Mouse (Mus musculus) MEL (cell line): ENCODE measurements at regions not wholly inside any gene's neighbourhood (a gene's known extent, or its start where the extent isn't known, plus 50 kb on each side); places are given as distances from the start of the nearest gene placed in this dataset.

Experiments
- DNase-seq: peaks from one replicate; pipeline ENCODE4 v3.0.0; 2011; ENCODE audit warnings: low read depth, low spot score
- H3K27ac ChIP-seq: 2 replicates; pipeline ENCODE4 v1.5.1; 2012; ENCODE audit warnings: low read depth, mild to moderate bottlenecking, control low read depth, low read length, moderate library complexity; ENCODE audit not compliant: control insufficient read depth
- H3K27me3 ChIP-seq, 2 experiments: fragments of 150-350 bp in 1 of 2; sonication (generic) in 1 of 2; 2 replicates each; pipeline ENCODE4 v1.6.1; 2012; ENCODE audit warnings: low read length in 2 of 2, mild to moderate bottlenecking in 2 of 2, improper control_type of control experiment in 1 of 2, moderate library complexity in 1 of 2; ENCODE audit not compliant: insufficient read depth in 2 of 2, control insufficient read depth in 1 of 2
- H3K36me3 ChIP-seq, 2 experiments: 2 replicates each; pipeline ENCODE4 v1.6.1; 2012 to 2014; ENCODE audit warnings: low read length in 2 of 2, improper control_type of control experiment in 1 of 2, inconsistent platforms in 1 of 2, mild to moderate bottlenecking in 1 of 2; ENCODE audit not compliant: insufficient read depth in 2 of 2, control insufficient read depth in 1 of 2
- H3K4me1 ChIP-seq, 2 experiments: fragments of 150-350 bp in 1 of 2; sonication (generic) in 1 of 2; 2 replicates each; pipeline ENCODE4 v1.6.1; 2012; ENCODE audit warnings: low read length in 2 of 2, improper control_type of control experiment in 1 of 2, mild to moderate bottlenecking in 1 of 2; ENCODE audit not compliant: insufficient read depth in 2 of 2, control insufficient read depth in 1 of 2
- H3K4me3 ChIP-seq, 2 experiments: fragments of 150-350 bp in 1 of 2; sonication (generic) in 1 of 2; 2 replicates each; pipeline ENCODE4 v1.5.1; 2012; ENCODE audit warnings: low read depth in 2 of 2, low read length in 2 of 2, mild to moderate bottlenecking in 2 of 2, moderate library complexity in 2 of 2, control low read depth in 1 of 2, improper control_type of control experiment in 1 of 2; ENCODE audit not compliant: control insufficient read depth in 1 of 2, insufficient read depth in 1 of 2
- H3K79me2 ChIP-seq: 2 replicates; pipeline ENCODE4 v1.6.1; 2012; ENCODE audit warnings: mild to moderate bottlenecking, low read length, moderate library complexity; ENCODE audit not compliant: control insufficient read depth, poor library complexity, insufficient read depth
- H3K9ac ChIP-seq: 2 replicates; pipeline ENCODE4 v1.6.1; 2012; ENCODE audit warnings: low read depth, mild to moderate bottlenecking, control low read depth, low read length, moderate library complexity; ENCODE audit not compliant: control insufficient read depth, poor library complexity, severe bottlenecking
- H3K9me3 ChIP-seq: fragments of 150-350 bp; sonication (generic); replicated peaks from 2 replicates; pipeline ENCODE4 v1.6.1; 2012; ENCODE audit warnings: mild to moderate bottlenecking, low read length, improper control_type of control experiment, moderate library complexity; ENCODE audit not compliant: insufficient read depth
- CHD1 ChIP-seq: IDR thresholded peaks from 2 replicates; pipeline ENCODE4 v1.6.1; 2012; ENCODE audit warnings: low read depth, mild to moderate bottlenecking, inconsistent platforms, low read length, improper control_type of control experiment
- CHD2 ChIP-seq: IDR thresholded peaks from 2 replicates; pipeline ENCODE4 v1.6.1; 2011; ENCODE audit warnings: low read length, improper control_type of control experiment
- E2F4 ChIP-seq: IDR thresholded peaks from 2 replicates; pipeline ENCODE4 v1.6.1; 2011; ENCODE audit warnings: low read depth, low read length, improper control_type of control experiment, borderline replicate concordance
- ELF1 ChIP-seq: IDR thresholded peaks from 2 replicates; pipeline ENCODE4 v1.6.1; 2014; ENCODE audit warnings: low read depth, mild to moderate bottlenecking, inconsistent platforms, low read length, improper control_type of control experiment, moderate library complexity
- EP300 ChIP-seq, 2 experiments: IDR thresholded peaks; 2 replicates each; pipeline ENCODE4 v1.6.1; 2011; ENCODE audit warnings: improper control_type of control experiment in 2 of 2, low read length in 2 of 2, low read depth in 1 of 2, mild to moderate bottlenecking in 1 of 2
- ETS1 ChIP-seq: IDR thresholded peaks from 2 replicates; pipeline ENCODE4 v1.6.1; 2012; ENCODE audit warnings: low read depth, mild to moderate bottlenecking, inconsistent platforms, low read length, improper control_type of control experiment, moderate library complexity
- GABPA ChIP-seq: IDR thresholded peaks from 2 replicates; pipeline ENCODE4 v1.6.1; 2012; ENCODE audit warnings: low read depth, mild to moderate bottlenecking, inconsistent platforms, low read length, improper control_type of control experiment, moderate library complexity
- GATA1 ChIP-seq: IDR thresholded peaks from 2 replicates; pipeline ENCODE4 v1.6.1; 2011; ENCODE audit warnings: low read depth, low read length, improper control_type of control experiment
- KAT2A ChIP-seq: conservative IDR thresholded peaks from 2 replicates; pipeline ENCODE4 v1.6.1; 2012; ENCODE audit warnings: low read depth, low read length, improper control_type of control experiment, inconsistent platforms
- MAFK ChIP-seq: IDR thresholded peaks from 2 replicates; pipeline ENCODE4 v1.6.1; 2011; ENCODE audit warnings: low read depth, mild to moderate bottlenecking, low read length, improper control_type of control experiment, borderline replicate concordance
- MAX ChIP-seq: IDR thresholded peaks from 2 replicates; pipeline ENCODE4 v1.6.1; 2011; ENCODE audit warnings: low read length, improper control_type of control experiment
- MAZ ChIP-seq: IDR thresholded peaks from 2 replicates; pipeline ENCODE4 v1.6.1; 2012; ENCODE audit warnings: low read depth, mild to moderate bottlenecking, inconsistent platforms, low read length, improper control_type of control experiment
- MYB ChIP-seq: IDR thresholded peaks from 2 replicates; pipeline ENCODE4 v1.6.1; 2011; ENCODE audit warnings: mild to moderate bottlenecking, low read depth, low read length, improper control_type of control experiment
- MYC ChIP-seq: IDR thresholded peaks from 2 replicates; pipeline ENCODE4 v1.6.1; 2011; ENCODE audit warnings: low read depth, mild to moderate bottlenecking, low read length, improper control_type of control experiment, moderate library complexity
- NRF1 ChIP-seq: IDR thresholded peaks from 2 replicates; pipeline ENCODE4 v1.6.1; 2014; ENCODE audit warnings: low read depth, mild to moderate bottlenecking, inconsistent platforms, low read length, improper control_type of control experiment, moderate library complexity; ENCODE audit not compliant: poor library complexity, insufficient read depth, severe bottlenecking
- POLR2A ChIP-seq, 2 experiments: IDR thresholded peaks; 2 replicates each; pipeline ENCODE4 v1.6.1; 2011 to 2012; ENCODE audit warnings: low read length in 2 of 2, mild to moderate bottlenecking in 2 of 2, control low read depth in 1 of 2, improper control_type of control experiment in 1 of 2, low read depth in 1 of 2, moderate library complexity in 1 of 2; ENCODE audit not compliant: control insufficient read depth in 1 of 2, insufficient read depth in 1 of 2, poor library complexity in 1 of 2
- RCOR1 ChIP-seq: IDR thresholded peaks from 2 replicates; pipeline ENCODE4 v1.6.1; 2012; ENCODE audit warnings: low read depth, mild to moderate bottlenecking, inconsistent platforms, low read length, improper control_type of control experiment
- SMC3 ChIP-seq: IDR thresholded peaks from 2 replicates; pipeline ENCODE4 v1.6.1; 2011; ENCODE audit warnings: low read depth, low read length, improper control_type of control experiment
- TAL1 ChIP-seq: IDR thresholded peaks from 2 replicates; pipeline ENCODE4 v1.6.1; 2012; ENCODE audit warnings: mild to moderate bottlenecking, inconsistent platforms, low read length, moderate library complexity, mixed read lengths
- UBTF ChIP-seq: IDR thresholded peaks from 2 replicates; pipeline ENCODE4 v1.6.1; 2012; ENCODE audit warnings: low read depth, mild to moderate bottlenecking, inconsistent platforms, low read length, improper control_type of control experiment, moderate library complexity, borderline replicate concordance; ENCODE audit not compliant: insufficient read depth
- ZC3H11A ChIP-seq: IDR thresholded peaks from 2 replicates; pipeline ENCODE4 v1.6.1; 2012; ENCODE audit warnings: low read depth, mild to moderate bottlenecking, inconsistent platforms, low read length, improper control_type of control experiment
- ZNF384 ChIP-seq: IDR thresholded peaks from 2 replicates; pipeline ENCODE4 v1.6.1; 2012; ENCODE audit warnings: low read depth, mild to moderate bottlenecking, inconsistent platforms, low read length, improper control_type of control experiment

- peak; percentile 63 for DNase-seq
- Histone ChIP-seq H3K9ac (no peak overlapping the region), H3K9me3 (no peaks in the 10 kb centered on the region), H3K27ac (no peak overlapping the region), H3K79me2 (no peaks in the 10 kb centered on the region), H3K4me1 (no peaks in the 10 kb centered on the region), H3K36me3 (no peaks in the 10 kb centered on the region), H3K4me3 (no peak overlapping the region), H3K27me3 (no peaks in the 10 kb centered on the region)
- TF ChIP-seq EP300 (IDR thresholded peaks at IDR 0.05; ENCODE audit: low read depth in 1 of 2, low read length in 2 of 2) = peak; percentile 18 to 49; a peak in 3 of 4 replicates
- no peak for TF ChIP-seq CHD2
- no peak for TF ChIP-seq ELF1
- peak; percentile 51; the same call in 1 of the 2 replicates for TF ChIP-seq ETS1
- peak; percentile 53; the same call in 1 of the 2 replicates for TF ChIP-seq RCOR1
- TF ChIP-seq MYB = no peak
- TF ChIP-seq GATA1 = peak; percentile 38; the same call in 1 of the 2 replicates
Measured at GRCm38 (mm10) chr4:93225105-93225504, 110.2 kb downstream of the Tusc1 start.

GRCm38 (mm10) chr4:93220747-93221146 lies 114.6 kb downstream of the Tusc1 start:
- no peak overlapping the region for H3K9ac ChIP-seq
- H3K79me2 ChIP-seq = no peaks in the 10 kb centered on the region
- H3K36me3 ChIP-seq = no peaks in the 10 kb centered on the region
- H3K27ac ChIP-seq = no peak overlapping the region
- no peak for DNase-seq
- H3K9me3 ChIP-seq = no peaks in the 10 kb centered on the region
- H3K4me3 ChIP-seq = no peak overlapping the region
- TF ChIP-seq MAFK (no peak), ETS1 (no peak), EP300 (IDR thresholded peaks at IDR 0.05; ENCODE audit: low read depth in 1 of 2, low read length in 2 of 2) (no peak), CHD1 (no peak), E2F4 (no peak), UBTF (no peak), MYC (no peak), POLR2A (IDR thresholded peaks at IDR 0.05; ENCODE audit: control insufficient read depth in 1 of 2, insufficient read depth in 1 of 2, low read depth in 1 of 2, low read length in 2 of 2, poor library complexity in 1 of 2) (no peak), ZNF384 (no peak), ELF1 (no peak), KAT2A (no peak), SMC3 (no peak), MAX (no peak), MAZ (no peak), TAL1 (no peak), ZC3H11A (no peak), GABPA (no peak), NRF1 (no peak)
- TF ChIP-seq, all 39 proteins: peak for 0
- Histone ChIP-seq H3K4me1 (no peaks in the 10 kb centered on the region), H3K27me3 (no peaks in the 10 kb centered on the region)
